Mouse (Mus musculus) forebrain, embryonic 16.5 days (tissue): ENCODE results near the gene Gm6710. TPM values are rescaled to one million over a fixed set of nuclear protein-coding genes. Genes with fewer than 3 reads are reported as not detected.
"Not testable (repeated sequence)": the region's sequence is repeated elsewhere in the genome, so short reads cannot be mapped to it uniquely, and the experiment has no call there.

Source experiments
- ATAC-seq: fragments of 200-750 bp; cut with Nextera tagmentation; 2 replicates; pipeline ENCODE4 v1.8.0; 2017; ENCODE audit warnings: mild to moderate bottlenecking, moderate library complexity
- H3K27ac ChIP-seq: fragments of 300-500 bp; sonication (generic); 2 replicates; pipeline ENCODE4 v1.5.1; 2014; ENCODE audit warnings: low read length, control low read depth
- H3K27me3 ChIP-seq: fragments of 300-500 bp; sonication (generic); replicated peaks from 2 replicates; pipeline ENCODE4 v1.6.1; 2014; ENCODE audit warnings: low read length; ENCODE audit not compliant: control insufficient read depth, insufficient read depth
- H3K36me3 ChIP-seq: fragments of 300-500 bp; sonication (generic); 2 replicates; pipeline ENCODE4 v1.6.1; 2014; ENCODE audit not compliant: control insufficient read depth, insufficient read depth
- H3K4me1 ChIP-seq: fragments of 300-500 bp; sonication (generic); replicated peaks from 2 replicates; pipeline ENCODE4 v1.6.1; 2014; ENCODE audit warnings: low read length; ENCODE audit not compliant: control insufficient read depth, insufficient read depth
- H3K4me2 ChIP-seq: fragments of 300-500 bp; sonication (generic); 2 replicates; pipeline ENCODE4 v1.6.1; 2014; ENCODE audit warnings: mild to moderate bottlenecking, low read length, control low read depth
- H3K4me3 ChIP-seq: fragments of 300-500 bp; sonication (generic); replicated peaks from 2 replicates; pipeline ENCODE4 v1.5.1; 2014; ENCODE audit warnings: mild to moderate bottlenecking, low read length, control low read depth
- H3K9ac ChIP-seq: fragments of 300-500 bp; sonication (generic); replicated peaks from 2 replicates; pipeline ENCODE4 v1.6.1; 2014; ENCODE audit warnings: low read depth, low read length, control low read depth
- H3K9me3 ChIP-seq: fragments of 300-500 bp; sonication (generic); 2 replicates; pipeline ENCODE4 v1.6.1; 2016; ENCODE audit warnings: low read length; ENCODE audit not compliant: control insufficient read depth
- WGBS: fragments of 180-500 bp; shearing (Covaris S2); extraction: QIAGEN DNeasy Blood & Tissue Kit; methylation state at CpG from one replicate; pipeline ENCODE4 v1.1.7; 2014; 5-methylcytosine and 5-hydroxymethylcytosine counted together
- polyA plus RNA-seq: library from polyadenylated mRNA; unstranded; fragments of >200 nt; fragmentation: Nextera tagmentation; extraction: Ambion mirVana; gene quantifications from 2 replicates; pipeline ENCODE4 v1.2.1, GENCODE M21; 2015

The Gm6710 gene
- 31.2 and 31.8 TPM in 2 replicates for polyA plus RNA-seq

- H3K9me3 ChIP-seq, H3K27ac ChIP-seq, ATAC-seq, H3K4me2 ChIP-seq, H3K9ac ChIP-seq, H3K36me3 ChIP-seq, H3K4me3 ChIP-seq, H3K4me1 ChIP-seq, H3K27me3 ChIP-seq: not testable (repeated sequence)
- no CpG with 5 or more reads among the region's 7 CpGs for WGBS
Observed at GRCm38 (mm10) chr2:175869024-175869423, at the start of gene Gm6710. Gm6710 (plus strand) TSS chr2:175869219.

Other genes with a start within 250 kb of the Gm6710 start
- gene Gm11007, start 225.2 kb upstream of the Gm6710 start, polyA plus RNA-seq = not detected in 2 replicates
- 7.4 and 7.6 TPM in 2 replicates for gene Zfp969, start 165.6 kb upstream of the Gm6710 start, polyA plus RNA-seq
- not detected in 2 replicates for gene Gm2007, start 127.7 kb upstream of the Gm6710 start, polyA plus RNA-seq
- gene Gm14288, start 68.1 kb upstream of the Gm6710 start, polyA plus RNA-seq = 0.54 and 0.56 TPM in 2 replicates
- 3.3 and 3.8 TPM in 2 replicates for gene Zfp966, start 61.9 kb downstream of the Gm6710 start, polyA plus RNA-seq
- 29.0 and 36.0 TPM in 2 replicates for gene Gm2026, start 96.1 kb downstream of the Gm6710 start, polyA plus RNA-seq